Mouse (Mus musculus): ENCODE measurements around the gene Cldn14.
"Not testable (repeated sequence)": the region's sequence is repeated elsewhere in the genome, so short reads cannot be mapped to it uniquely, and the experiment has no call there.

The Cldn14 gene

DNA sequence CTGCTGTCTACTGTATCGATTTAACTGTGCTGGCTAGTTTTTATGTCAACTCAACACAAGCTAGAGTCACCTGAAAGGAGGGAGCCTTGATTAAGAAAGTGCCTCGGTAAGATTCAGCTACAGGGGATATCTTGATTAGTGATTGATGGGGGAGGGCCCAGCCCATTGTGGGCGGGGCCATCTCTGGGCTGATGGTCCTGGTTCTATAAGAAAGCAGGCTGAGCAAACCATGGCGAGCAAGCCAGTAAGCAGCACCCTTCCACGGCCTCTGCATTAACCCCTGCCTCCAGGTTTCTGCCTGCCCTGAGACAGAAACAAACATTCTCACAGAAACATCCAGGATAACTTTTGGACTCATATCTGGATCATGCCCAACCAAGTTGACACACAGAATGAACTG is 1.5 kb upstream of the Cldn14 start:
- in situ Hi-C loops (cut with MboI; ENCODE audit: low sequenced_read_pairs): no loop called here

DNA sequence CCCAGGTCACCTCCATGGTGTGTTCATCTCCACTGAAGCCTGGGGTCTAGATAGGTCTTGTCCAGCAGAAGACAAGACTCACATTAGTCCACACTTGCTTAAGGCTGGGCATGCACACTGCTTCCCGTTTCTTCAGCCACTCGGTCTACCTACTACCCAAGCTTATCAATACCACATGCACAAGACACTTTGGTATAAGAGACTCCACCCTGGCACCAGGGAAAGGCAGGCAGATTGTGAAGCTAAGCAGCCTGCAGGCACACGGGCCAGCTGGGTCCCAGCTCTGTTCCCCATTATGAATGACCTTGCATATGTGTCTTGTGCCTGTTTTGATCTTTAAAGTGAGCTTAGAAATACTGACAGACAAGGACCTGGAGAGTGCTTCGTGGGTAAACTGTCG is 719 bp upstream of the Cldn14 start:
- in situ Hi-C loops (cut with MboI; ENCODE audit: low sequenced_read_pairs): no loop called here

DNA sequence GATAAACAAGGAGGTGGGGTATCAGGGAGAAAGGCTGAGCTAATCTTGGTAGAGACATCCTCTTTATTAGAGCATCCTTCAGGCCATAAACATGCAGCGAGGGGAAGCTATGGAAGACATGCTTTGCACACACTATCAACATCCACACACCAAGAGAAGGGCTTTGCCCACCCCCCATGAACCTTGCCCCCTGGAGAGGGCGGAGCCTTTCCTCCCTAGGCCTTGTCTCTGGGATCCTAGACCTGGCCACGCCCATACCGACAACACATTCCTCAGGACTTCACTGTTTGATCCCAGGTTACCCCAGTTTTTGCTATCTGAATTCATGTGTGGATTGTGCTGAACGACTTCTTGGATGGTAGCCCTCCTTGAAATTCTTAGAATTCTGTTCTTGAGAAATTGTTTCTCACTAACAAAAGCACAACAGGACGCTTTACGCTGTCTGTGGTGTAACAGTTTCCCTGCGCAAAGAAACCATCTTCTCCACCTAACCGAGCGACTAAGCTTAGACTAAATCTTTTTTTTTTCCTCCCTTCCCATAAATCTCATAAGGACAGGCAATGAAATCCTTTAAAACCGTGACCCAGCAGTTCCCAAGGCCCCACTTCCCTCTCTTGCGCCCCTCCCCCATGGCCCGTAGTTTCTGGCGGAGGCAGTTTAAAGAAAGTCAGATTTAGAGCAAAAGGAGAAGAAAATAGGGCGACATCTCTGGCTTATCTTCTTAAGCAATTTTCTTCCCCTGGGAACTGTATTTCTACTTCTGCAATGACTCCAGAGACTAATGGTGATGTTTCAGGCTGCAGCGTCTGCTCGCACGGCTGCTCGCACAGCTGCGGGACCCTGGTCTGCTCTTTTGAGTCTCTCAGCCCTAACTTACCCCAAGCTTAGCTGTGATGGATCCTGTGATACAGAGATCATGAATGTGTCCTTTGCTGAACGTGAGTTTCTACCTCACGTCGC is 1.7 kb downstream of the Cldn14 start:
- in situ Hi-C loops (cut with MboI; ENCODE audit: low sequenced_read_pairs): no loop called here

- in situ Hi-C loops (cut with MboI; ENCODE audit: low sequenced_read_pairs): no loop called here
Measured at GRCm38 (mm10) chr16:94003478-94003877, 5.2 kb downstream of the Cldn14 start.

DNA sequence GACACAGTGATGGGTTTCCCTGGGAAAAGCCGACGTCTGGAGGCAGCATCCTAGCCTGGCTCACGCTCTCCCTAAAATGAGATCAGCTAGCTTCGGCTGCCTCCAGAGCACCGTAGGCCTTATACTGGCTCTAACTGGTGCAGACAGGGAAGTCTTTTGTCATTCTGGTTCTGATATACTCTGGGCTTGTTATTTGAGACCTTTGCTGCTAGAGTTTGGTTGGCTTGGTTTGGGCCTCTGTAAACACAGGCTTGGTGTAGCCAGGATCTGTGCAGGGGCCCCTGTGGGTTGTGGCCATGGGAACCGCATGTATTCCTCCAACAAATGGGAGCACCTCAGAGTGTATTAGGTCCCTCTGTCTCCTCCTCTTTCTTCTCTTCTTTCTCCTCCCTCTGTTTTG is 7.3 kb downstream of the Cldn14 start:
- in situ Hi-C loops (cut with MboI; ENCODE audit: low sequenced_read_pairs): no loop called here

GRCm38 (mm10) chr16:93998895-93999294 is 9.7 kb downstream of the Cldn14 start:
- in situ Hi-C loops (cut with MboI; ENCODE audit: low sequenced_read_pairs): no loop called here

DNA sequence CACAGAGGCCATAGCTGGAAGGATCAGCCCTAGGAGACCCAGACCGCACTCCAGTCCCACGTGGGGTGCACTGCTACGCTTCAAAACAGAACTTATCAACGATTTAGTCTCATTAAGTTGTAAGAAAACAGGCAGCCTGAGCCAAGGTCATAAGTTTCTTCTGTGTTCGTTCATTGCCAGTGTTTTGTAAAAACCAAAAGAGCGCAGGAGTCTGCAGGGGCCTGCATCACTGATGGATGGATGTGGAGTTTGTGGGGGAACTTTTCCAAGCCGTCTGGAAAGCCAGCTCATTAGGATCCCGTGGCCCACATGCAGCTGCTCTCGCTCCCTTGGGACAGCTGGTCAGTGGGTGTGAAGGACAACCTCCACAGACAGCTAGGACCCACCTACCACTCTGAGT is 25.1 kb downstream of the Cldn14 start:
- in situ Hi-C loops (cut with MboI; ENCODE audit: low sequenced_read_pairs): no loop called here

DNA sequence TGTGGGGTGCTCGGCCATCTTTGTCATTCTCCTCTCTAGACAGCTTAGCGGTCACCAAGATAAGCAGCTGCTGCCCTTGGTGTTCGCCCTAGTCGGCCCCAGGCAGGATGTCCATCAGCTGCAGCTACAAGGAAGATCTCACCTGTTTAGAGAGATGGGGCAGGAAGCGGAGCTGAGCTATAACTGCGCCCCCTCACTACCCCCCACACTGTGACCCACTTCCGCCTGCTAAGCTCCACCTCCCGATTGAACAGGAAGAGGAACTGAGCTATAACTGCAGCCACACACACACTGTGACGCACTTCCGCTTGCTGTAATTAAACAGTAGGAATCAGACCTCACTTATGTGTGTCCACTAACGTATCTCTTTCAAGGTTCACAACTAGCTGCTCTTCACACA is 26.3 kb downstream of the Cldn14 start:
- in situ Hi-C loops (cut with MboI; ENCODE audit: low sequenced_read_pairs): no loop called here

- in situ Hi-C loops (cut with MboI; ENCODE audit: low sequenced_read_pairs): no loop called here
Measured at GRCm38 (mm10) chr16:93981190-93981841, 27.3 kb downstream of the Cldn14 start.

DNA sequence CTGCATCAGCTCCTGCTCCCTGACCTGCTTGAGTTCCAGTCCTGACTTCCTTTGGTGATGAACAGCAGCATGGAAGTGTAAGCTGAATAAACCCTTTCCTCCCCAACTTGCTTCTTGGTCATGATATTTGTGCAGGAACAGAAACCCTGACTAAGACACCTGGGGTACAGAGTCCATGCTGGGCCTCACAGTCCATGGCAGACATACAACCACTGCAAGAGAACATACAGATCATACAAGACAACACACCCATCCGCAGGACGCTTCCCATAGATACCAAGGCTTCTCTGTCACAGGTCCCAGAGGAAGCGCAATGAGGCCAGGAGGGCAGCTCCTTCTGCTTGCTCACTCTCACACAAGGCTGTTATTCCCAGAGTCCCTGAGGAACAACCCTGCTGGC is 28.3 kb downstream of the Cldn14 start:
- in situ Hi-C loops (cut with MboI; ENCODE audit: low sequenced_read_pairs): not testable (repeated sequence)

GRCm38 (mm10) chr16:93979316-93979715 is 29.3 kb downstream of the Cldn14 start:
- in situ Hi-C loops (cut with MboI; ENCODE audit: low sequenced_read_pairs): no loop called here

GRCm38 (mm10) chr16:93977587-93977986 is 31.1 kb downstream of the Cldn14 start:
- in situ Hi-C loops (cut with MboI; ENCODE audit: low sequenced_read_pairs): no loop called here

- in situ Hi-C loops (cut with MboI; ENCODE audit: low sequenced_read_pairs): no loop called here
Measured at GRCm38 (mm10) chr16:93976907-93977306, 31.7 kb downstream of the Cldn14 start.

- in situ Hi-C loops (cut with MboI; ENCODE audit: low sequenced_read_pairs): no loop called here
Measured at GRCm38 (mm10) chr16:93975430-93975829, 33.2 kb downstream of the Cldn14 start.

GRCm38 (mm10) chr16:93974278-93974677 is 34.4 kb downstream of the Cldn14 start:
- in situ Hi-C loops (cut with MboI; ENCODE audit: low sequenced_read_pairs): no loop called here

DNA sequence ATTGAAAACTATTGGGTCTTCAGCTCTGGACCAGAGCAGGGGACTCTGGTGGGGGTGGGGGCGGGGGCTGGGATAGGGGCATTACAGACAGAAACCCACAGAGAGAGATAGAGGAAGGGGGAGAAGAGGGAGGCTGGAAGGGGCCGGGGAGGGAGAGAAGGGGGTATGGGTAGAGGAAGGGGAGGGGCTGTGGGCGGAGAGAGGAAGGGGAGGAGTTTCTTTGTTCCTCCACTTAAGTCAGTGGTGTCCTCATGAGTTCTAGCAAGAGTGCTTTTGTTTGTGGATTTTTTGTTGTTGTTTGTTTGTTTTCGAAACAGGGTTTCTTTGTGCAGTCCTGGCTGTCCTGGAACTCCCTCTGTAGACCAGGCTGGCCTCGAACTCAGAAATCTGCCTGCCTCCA is 35.1 kb downstream of the Cldn14 start:
- in situ Hi-C loops (cut with MboI; ENCODE audit: low sequenced_read_pairs): no loop called here

DNA sequence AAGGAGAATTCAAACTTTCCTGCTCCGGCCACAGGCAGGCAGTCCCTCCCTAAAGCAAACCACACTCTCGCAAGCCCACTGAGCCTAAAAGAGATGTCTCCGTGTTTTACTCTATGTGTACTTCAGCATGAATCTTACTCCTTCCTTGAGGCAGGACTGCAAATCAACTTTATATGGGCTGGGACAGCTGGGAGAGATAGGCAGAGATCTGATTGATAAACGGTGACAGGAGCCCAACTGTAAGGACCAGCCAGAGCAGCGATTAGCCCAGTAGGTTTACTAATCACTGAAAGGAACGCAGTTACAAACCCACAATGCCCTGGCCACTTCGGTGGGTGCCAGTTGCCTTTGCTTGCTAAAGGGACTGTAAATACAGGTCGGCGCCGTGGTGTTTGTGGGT is 35.5 kb downstream of the Cldn14 start:
- in situ Hi-C loops (cut with MboI; ENCODE audit: low sequenced_read_pairs): no loop called here

GRCm38 (mm10) chr16:93971046-93971445 is 37.6 kb downstream of the Cldn14 start:
- in situ Hi-C loops (cut with MboI; ENCODE audit: low sequenced_read_pairs): no loop called here

DNA sequence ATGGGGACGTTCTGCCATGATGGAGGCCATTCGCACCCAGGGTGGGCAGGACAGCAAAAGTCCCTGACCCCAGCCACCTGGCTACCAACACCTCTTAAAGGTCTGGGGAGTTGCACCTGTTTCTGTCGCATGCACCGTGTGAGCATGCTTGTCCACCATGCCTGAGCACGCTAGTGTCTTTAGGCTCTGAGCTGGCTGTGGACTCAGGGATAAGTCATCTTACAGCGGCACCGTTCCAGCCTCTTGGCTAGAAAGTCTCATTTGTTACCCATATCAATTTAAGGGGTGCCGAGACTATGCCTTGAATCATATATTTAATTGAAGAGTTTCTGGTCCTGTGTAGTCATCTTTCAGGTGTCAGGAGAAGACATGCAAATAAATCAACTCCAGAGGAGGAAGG is 40.7 kb downstream of the Cldn14 start:
- in situ Hi-C loops (cut with MboI; ENCODE audit: low sequenced_read_pairs): no loop called here

GRCm38 (mm10) chr16:93962283-93962682 is 46.4 kb downstream of the Cldn14 start:
- in situ Hi-C loops (cut with MboI; ENCODE audit: low sequenced_read_pairs): no loop called here

GRCm38 (mm10) chr16:93961099-93961646 is 47.5 kb downstream of the Cldn14 start:
- in situ Hi-C loops (cut with MboI; ENCODE audit: low sequenced_read_pairs): no loop called here

DNA sequence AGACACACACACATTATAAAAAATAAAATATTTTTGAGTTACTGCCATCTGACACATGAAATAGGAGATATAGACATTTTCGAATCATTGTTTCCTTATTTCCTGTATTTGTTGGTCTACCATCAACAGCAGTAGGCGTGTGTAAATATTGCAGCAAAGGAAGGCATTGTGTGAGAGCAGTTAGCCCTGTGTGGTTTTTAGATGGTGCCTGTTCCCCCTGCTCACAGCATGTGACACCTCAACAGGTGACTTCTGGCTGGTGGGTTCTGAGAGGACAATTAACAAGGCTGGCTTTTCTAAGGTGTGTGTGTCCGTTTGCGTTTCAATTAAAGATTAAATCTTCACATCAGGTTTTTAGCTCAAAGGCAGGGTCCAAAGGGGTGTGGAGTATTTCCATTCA is 48.1 kb downstream of the Cldn14 start:
- in situ Hi-C loops (cut with MboI; ENCODE audit: low sequenced_read_pairs): no loop called here
